Mouse (Mus musculus): Measurements from ENCODE around the gene Chd4.

Chd4 gene

GRCm38 (mm10) chr6:125090341-125091085, 5.3 kb upstream of the Chd4 start:
- no peak for DNase-seq (ENCODE audit: low spot score in 2 of 2)

GRCm38 (mm10) chr6:125092372-125092771, 3.4 kb upstream of the Chd4 start:
- DNase-seq (ENCODE audit: low spot score in 2 of 2): peak in 1 of 2 experiments; percentile 49

DNA sequence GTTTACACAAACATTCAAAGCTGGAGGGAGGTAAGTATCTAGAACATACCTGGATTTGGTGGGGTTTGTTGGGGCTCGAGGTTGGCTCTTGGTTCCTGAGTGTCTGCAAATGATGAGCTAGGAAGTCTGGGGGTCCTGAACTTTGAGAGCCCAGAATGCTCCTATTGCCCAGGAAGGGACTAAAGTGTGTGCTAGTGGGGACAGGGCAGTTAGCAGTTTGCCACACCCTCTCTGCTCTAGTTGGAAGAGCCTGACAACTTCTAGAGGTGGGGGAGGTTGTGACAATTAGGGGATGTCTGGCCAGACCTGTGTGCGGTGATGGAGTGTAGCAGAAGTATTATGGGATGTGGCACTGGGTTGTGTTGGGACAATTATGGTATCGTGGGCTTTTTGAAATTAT, 938 bp upstream of the Chd4 start:
- no peak for DNase-seq (ENCODE audit: low spot score in 2 of 2)

DNA sequence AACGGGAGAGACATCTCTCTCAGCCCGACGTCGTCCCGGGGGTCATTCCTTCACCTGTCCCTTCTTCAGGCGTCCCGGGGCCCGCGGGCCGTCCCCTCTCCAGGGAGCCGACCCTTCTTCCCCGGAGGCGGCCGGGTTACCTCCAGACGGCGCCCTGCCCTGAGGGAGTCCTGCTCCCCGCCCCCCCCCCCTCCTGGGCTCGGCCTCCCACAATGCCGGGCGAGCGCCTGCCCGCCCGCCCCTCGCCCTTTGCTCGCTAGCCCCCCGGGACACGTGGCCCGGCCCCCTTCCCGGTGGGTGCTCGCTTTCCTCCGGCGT, 457 bp downstream of the Chd4 start:
- no peak for DNase-seq (ENCODE audit: low spot score in 2 of 2)

GRCm38 (mm10) chr6:125096597-125097345, 990 bp downstream of the Chd4 start:
- peak; percentile 65 for DNase-seq (ENCODE audit: low spot score in 2 of 2)

- DNase-seq (ENCODE audit: low spot score in 2 of 2): no peak
Observed at GRCm38 (mm10) chr6:125097346-125097689, 1.5 kb downstream of the Chd4 start.

GRCm38 (mm10) chr6:125097951-125098350, 2.2 kb downstream of the Chd4 start:
- no peak for DNase-seq (ENCODE audit: low spot score in 2 of 2)

DNA sequence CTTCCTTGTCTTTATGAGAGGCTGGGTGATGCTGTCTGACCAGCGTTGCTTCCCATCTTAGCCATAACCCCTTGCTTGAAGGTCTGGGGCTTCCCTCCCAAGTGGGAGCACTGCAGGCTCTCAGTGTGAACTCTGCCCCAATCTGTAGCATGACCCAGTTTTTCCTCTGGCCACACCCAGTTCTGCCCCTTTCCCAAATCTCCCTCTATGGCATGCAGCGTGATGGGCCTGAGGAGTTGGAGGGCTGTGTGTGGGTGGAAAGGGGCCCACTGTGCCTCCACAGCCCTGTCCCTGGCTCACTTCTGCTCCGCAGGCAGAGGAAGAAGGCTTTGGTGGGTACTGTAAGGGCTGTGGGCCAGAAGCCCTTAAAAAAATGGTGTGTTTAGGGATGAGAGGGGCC, 2.7 kb downstream of the Chd4 start:
- DNase-seq (ENCODE audit: low spot score in 2 of 2): no peak

DNA sequence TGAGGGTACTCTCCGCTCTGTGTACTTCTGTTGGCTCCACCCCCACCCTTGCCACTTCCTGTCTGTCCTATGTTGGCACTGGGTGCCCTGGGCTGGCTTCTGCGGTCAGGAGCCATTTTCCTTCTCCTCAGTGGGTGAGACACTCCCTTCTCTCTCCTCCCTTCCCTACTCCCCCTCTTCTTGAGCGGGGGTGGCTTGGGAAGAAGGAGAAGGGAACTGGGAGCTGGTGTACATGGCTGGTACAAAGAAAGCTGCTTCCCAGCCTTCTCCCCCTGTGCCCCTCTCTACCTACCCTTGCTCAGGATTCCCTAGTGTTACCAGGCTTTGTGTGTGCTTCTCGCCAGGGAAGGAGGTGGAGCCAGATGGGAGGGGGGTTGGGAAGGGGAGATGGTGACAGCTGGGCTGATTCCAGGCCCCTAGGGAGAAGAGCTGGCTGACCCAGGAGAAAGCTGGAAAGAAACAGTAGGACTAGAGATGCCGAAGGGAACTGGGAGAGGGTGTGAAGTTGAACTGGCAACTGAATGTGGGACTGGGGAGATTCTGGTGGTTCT, 3.7 kb downstream of the Chd4 start:
- peak; percentile 72 to 77 for DNase-seq (ENCODE audit: low spot score in 2 of 2)

DNA sequence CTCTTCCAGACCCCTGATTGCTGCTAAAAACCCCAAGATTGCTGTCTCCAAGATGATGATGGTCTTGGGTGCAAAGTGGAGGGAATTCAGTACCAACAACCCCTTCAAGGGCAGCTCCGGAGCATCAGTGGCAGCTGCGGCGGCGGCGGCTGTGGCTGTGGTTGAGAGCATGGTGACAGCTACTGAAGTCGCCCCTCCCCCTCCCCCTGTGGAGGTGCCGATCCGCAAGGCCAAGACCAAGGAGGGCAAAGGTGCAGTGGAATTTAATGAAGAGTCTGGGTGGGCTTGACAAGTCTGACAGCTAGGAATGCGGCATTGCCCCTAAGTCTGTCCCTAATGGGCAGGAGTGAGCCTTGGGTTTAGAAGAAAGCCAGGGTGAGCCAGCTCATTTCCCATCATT, 5.7 kb downstream of the Chd4 start:
- DNase-seq (ENCODE audit: low spot score in 2 of 2): no peak

- DNase-seq (ENCODE audit: low spot score in 2 of 2): peak; percentile 57 to 78
Observed at GRCm38 (mm10) chr6:125104223-125104622, 8.4 kb downstream of the Chd4 start.

DNA sequence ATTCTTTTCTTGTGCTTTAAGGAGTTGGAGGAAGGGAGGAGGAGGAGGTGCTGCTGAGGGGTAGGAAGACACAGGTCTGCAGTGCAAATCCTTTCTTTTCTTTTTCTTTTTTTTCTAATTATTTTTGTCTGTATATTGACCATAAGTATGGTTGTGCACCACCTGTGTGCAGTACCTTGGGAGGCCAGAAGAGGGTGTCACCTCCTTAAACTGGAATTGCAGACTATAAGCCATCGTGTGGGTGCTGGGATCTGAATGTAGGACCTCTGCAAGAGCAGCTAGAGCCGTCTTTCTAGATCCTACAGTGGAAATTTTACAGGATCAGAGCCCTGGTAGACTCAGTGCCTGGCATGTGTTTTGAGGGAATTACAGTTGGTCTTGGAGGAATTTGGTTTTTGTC, 11.9 kb downstream of the Chd4 start:
- DNase-seq (ENCODE audit: low spot score in 2 of 2): no peak

DNA sequence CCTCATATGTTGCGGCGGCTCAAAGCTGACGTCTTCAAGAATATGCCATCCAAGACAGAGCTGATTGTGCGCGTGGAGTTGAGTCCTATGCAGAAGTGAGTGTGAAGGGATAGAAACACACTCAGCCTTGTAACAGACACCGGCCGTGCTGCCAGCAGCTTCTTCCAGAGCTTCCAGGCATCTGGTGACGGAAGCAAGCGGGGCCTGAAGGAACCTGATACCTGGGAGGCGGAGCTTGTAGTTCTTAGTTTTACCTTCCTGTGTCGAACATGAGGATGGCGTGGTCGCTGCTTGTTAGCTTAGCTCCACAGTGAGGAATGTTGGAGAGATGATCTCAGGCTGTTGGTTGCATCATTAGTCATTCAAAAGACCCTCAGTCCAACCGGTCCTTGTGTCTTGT, 13.6 kb downstream of the Chd4 start:
- no peak for DNase-seq (ENCODE audit: low spot score in 2 of 2)

- DNase-seq (ENCODE audit: low spot score in 2 of 2): no peak
Observed at GRCm38 (mm10) chr6:125110927-125111326, 15.1 kb downstream of the Chd4 start.

DNA sequence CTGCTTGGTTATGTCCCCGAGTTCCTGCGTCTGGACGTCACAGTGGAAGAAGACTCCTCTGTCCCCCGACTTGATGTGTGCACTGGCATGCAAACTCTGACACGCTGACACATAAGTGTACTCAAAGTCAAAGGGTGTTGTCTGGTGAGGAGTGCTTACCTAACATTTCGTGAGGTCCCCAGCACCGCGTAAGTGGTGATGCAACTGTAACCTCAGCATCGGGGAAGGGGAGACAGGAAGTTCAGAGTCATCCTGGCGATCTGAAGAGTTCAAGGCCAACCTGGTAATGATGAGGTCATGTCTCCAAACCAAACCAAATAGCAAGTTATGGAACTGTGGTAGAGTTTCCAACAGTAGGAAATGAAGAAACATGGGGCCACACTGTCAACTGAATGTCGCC, 16.8 kb downstream of the Chd4 start:
- no peak for DNase-seq (ENCODE audit: low spot score in 2 of 2)

GRCm38 (mm10) chr6:125119387-125119786, 23.6 kb downstream of the Chd4 start:
- DNase-seq (ENCODE audit: low spot score in 2 of 2): no peak

DNA sequence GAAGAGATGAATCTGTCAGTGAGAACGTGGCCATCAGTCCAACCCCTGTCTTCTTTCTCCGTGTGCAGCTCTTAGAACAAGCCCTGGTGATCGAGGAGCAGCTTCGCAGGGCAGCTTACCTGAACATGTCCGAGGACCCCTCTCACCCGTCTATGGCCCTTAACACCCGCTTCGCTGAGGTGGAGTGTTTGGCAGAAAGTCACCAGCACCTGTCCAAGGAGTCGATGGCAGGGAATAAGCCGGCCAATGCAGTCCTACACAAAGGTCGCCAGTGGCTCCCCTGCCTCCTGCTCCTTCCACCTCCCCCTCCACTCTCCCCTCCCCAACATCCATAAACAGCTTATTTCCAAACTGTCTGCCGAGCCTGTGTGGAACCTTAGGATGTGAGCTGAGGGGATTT, 32.9 kb downstream of the Chd4 start:
- DNase-seq (ENCODE audit: low spot score in 2 of 2): no peak

DNA sequence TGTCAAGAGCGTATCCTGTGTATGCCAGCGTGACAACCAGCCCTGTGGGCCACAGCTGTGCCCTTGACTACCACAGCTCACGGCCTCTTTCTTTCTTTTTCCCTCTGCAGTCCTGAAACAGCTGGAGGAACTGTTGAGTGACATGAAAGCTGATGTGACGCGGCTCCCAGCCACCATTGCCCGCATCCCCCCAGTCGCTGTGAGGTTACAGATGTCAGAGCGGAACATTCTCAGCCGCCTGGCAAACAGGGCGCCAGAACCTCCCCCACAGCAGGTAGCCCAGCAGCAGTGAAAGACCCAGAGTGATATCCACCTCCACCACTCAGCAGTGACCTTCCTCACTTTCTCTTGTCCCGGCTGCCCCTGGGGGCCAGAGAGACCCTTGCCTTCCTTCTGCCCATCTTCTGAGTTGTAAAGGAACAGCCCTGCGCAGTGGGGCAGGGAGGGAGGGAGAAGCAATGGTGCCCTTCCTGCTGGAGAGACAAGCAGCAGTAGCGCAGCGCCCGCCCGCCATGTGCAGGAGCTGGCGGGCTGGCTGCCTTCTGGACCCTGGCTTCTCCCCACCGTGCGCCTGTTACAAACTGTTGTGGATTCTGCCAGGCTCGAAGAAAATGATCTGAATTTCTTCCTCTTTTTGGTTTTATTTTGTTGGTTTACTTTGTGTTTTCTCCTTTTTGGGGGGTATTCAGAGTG, 34.1 kb downstream of the Chd4 start:
- no peak for DNase-seq (ENCODE audit: low spot score in 2 of 2)

- peak; percentile 85 to 89 for DNase-seq (ENCODE audit: low spot score in 2 of 2)
Observed at GRCm38 (mm10) chr6:125131302-125132156, 35.7 kb downstream of the Chd4 start, which contains the start of gene Nop2. Gene Nop2, plus strand, starts transcription at chr6:125131909.

- DNase-seq (ENCODE audit: low spot score in 2 of 2): no peak
Observed at GRCm38 (mm10) chr6:125132470-125132869, 36.7 kb downstream of the Chd4 start.

- no peak for DNase-seq (ENCODE audit: low spot score in 2 of 2)
Observed at GRCm38 (mm10) chr6:125137002-125137671, 41.4 kb downstream of the Chd4 start.

Measured in spleen, postnatal 36 days (tissue).